Mouse (Mus musculus) testis, adult 2 months (tissue): ENCODE data around the gene 6430550D23Rik. TPM values are rescaled to one million over a fixed set of nuclear protein-coding genes. Genes with fewer than 3 reads are reported as not detected.
"Not testable (repeated sequence)": the region's sequence is repeated elsewhere in the genome, so short reads cannot be mapped to it uniquely, and the experiment has no call there.

ENCODE experiments used
- H3K27ac ChIP-seq: fragments of 200-500 bp; 2 replicates; pipeline ENCODE4 v1.5.1; 2012; ENCODE audit warnings: low read depth, low read length; ENCODE audit not compliant: control insufficient read depth, insufficient read depth
- H3K27me3 ChIP-seq: fragments of 200-500 bp; 2 replicates; pipeline ENCODE4 v1.6.1; 2012; ENCODE audit warnings: mild to moderate bottlenecking, low read length, moderate library complexity; ENCODE audit not compliant: control insufficient read depth, insufficient read depth
- H3K36me3 ChIP-seq: fragments of 200-500 bp; 2 replicates; pipeline ENCODE4 v1.6.1; 2012; ENCODE audit warnings: mild to moderate bottlenecking, low read length; ENCODE audit not compliant: control insufficient read depth, insufficient read depth
- H3K4me1 ChIP-seq: fragments of 200-500 bp; 2 replicates; pipeline ENCODE4 v1.6.1; 2012; ENCODE audit warnings: low read length; ENCODE audit not compliant: control insufficient read depth, insufficient read depth
- H3K4me3 ChIP-seq: fragments of 200-500 bp; 2 replicates; pipeline ENCODE4 v1.5.1; 2012; ENCODE audit warnings: low read depth, mild to moderate bottlenecking, low read length, moderate library complexity, mixed read lengths; ENCODE audit not compliant: control insufficient read depth
- CTCF ChIP-seq: fragments of 200-500 bp; IDR thresholded peaks from 2 replicates; pipeline ENCODE4 v1.5.1; 2012; ENCODE audit warnings: low read depth, mild to moderate bottlenecking, inconsistent platforms, low read length, moderate library complexity; ENCODE audit not compliant: control insufficient read depth, insufficient read depth, insufficient replicate concordance
- POLR2A ChIP-seq: fragments of 200-500 bp; IDR thresholded peaks from 2 replicates; pipeline ENCODE4 v1.6.1; 2012; ENCODE audit warnings: low read depth, mild to moderate bottlenecking, inconsistent platforms, low read length, moderate library complexity; ENCODE audit not compliant: control insufficient read depth
- polyA plus RNA-seq: library from polyadenylated mRNA; depleted of rRNA; stranded (reverse); fragments of >200 nt; gene quantifications from 2 replicates; pipeline ENCODE4 v1.2.3, GENCODE M21; 2012; rRNA removed

Gene 6430550D23Rik
- polyA plus RNA-seq, 1 experiment = 24.6 TPM

- TF ChIP-seq CTCF = no peak
- TF ChIP-seq POLR2A = no peak
- Histone ChIP-seq H3K36me3 (no peaks in the 10 kb centered on the region), H3K4me3 (peak overlapping the region; percentile 40), H3K27me3 (no peaks in the 10 kb centered on the region), H3K4me1 (peaks cover 15% of the 10 kb centered on the region), H3K27ac (no peak overlapping the region)
These were observed 65.9 kb downstream of the 6430550D23Rik start for GRCm38 (mm10) chr2:155941697-155942442.

- Histone ChIP-seq H3K27ac (no peak within 1 kb of the TSS), H3K4me3 (no peak within 1 kb of the TSS; the same call in none of the 2 replicates), H3K4me1 (peaks cover 15% of the 10 kb centered on the region), H3K36me3 (no peaks in the 10 kb centered on the region), H3K27me3 (no peaks in the 10 kb centered on the region)
- no peak for TF ChIP-seq CTCF
- TF ChIP-seq POLR2A = no peak
These were observed 67.1 kb downstream of the 6430550D23Rik start, which contains the start of gene Gm15557 for GRCm38 (mm10) chr2:155940681-155941080. Gene Gm15557 (plus strand): TSS chr2:155940728.

- H3K4me3 ChIP-seq = no peak overlapping the region
- H3K36me3 ChIP-seq = no peaks in the 10 kb centered on the region
- H3K27me3 ChIP-seq = no peaks in the 10 kb centered on the region
- peaks cover 15% of the 10 kb centered on the region for H3K4me1 ChIP-seq
- TF ChIP-seq CTCF (no peak), POLR2A (no peak)
- H3K27ac ChIP-seq = no peak overlapping the region
These were observed 67.8 kb downstream of the 6430550D23Rik start for GRCm38 (mm10) chr2:155939897-155940529.

GRCm38 (mm10) chr2:155929531-155930442 lies 78.0 kb downstream of the 6430550D23Rik start, which contains the start of gene Uqcc1:
Gene Uqcc1 (minus strand): TSS chr2:155930310.
- TF ChIP-seq CTCF (no peak), POLR2A (peak; percentile 98)
- Histone ChIP-seq H3K4me1 (no peaks in the 10 kb centered on the region; the same call in 1 of the 2 replicates), H3K36me3 (no peaks in the 10 kb centered on the region), H3K27ac (peak within 1 kb of the TSS; percentile 98), H3K4me3 (peak within 1 kb of the TSS; percentile 96), H3K27me3 (no peaks in the 10 kb centered on the region)

GRCm38 (mm10) chr2:155928711-155929345 lies 78.9 kb downstream of the 6430550D23Rik start:
- TF ChIP-seq CTCF = no peak
- no peak for TF ChIP-seq POLR2A
- Histone ChIP-seq H3K36me3 (no peaks in the 10 kb centered on the region), H3K4me3 (peak overlapping the region; percentile 96), H3K27ac (no peak overlapping the region), H3K4me1 (no peaks in the 10 kb centered on the region; the same call in 1 of the 2 replicates), H3K27me3 (no peaks in the 10 kb centered on the region)

GRCm38 (mm10) chr2:155925213-155925612 lies 82.6 kb downstream of the 6430550D23Rik start:
- not testable (repeated sequence) for H3K36me3 ChIP-seq, H3K27ac ChIP-seq, H3K4me3 ChIP-seq, H3K4me1 ChIP-seq, H3K27me3 ChIP-seq

Other genes starting within 250 kb of the 6430550D23Rik start
- gene Mmp24, start 232.6 kb downstream of the 6430550D23Rik start, polyA plus RNA-seq = 1.6 and 2.1 TPM in 2 replicates
- 24.4 and 29.9 TPM in 2 replicates for gene BC029722, start 188.6 kb downstream of the 6430550D23Rik start, polyA plus RNA-seq
- gene Eif6, start 181.1 kb downstream of the 6430550D23Rik start, polyA plus RNA-seq = 41.2 and 44.7 TPM in 2 replicates
- gene Fam83c, start 173.1 kb downstream of the 6430550D23Rik start, polyA plus RNA-seq = not detected in 2 replicates
- gene Uqcc1, start 77.7 kb downstream of the 6430550D23Rik start, polyA plus RNA-seq = 48.6 and 52.9 TPM in 2 replicates
- gene Gm15557, start 67.2 kb downstream of the 6430550D23Rik start, polyA plus RNA-seq = 0.17 and 0.19 TPM in 2 replicates
- gene Gdf5, start 62.6 kb downstream of the 6430550D23Rik start, polyA plus RNA-seq = 0.17 and 0.46 TPM in 2 replicates
- 5.8 and 6.4 TPM in 2 replicates for gene Cep250, start 51.5 kb downstream of the 6430550D23Rik start, polyA plus RNA-seq
- gene Ergic3, start 68 bp upstream of the 6430550D23Rik start, polyA plus RNA-seq = 400 and 412 TPM in 2 replicates
- 2.7 TPM in 2 replicates for gene Fer1l4, start 45.0 kb upstream of the 6430550D23Rik start, polyA plus RNA-seq
- gene Spag4, start 57.2 kb upstream of the 6430550D23Rik start, polyA plus RNA-seq = 844 and 859 TPM in 2 replicates
- gene Cpne1, start 104.0 kb upstream of the 6430550D23Rik start, polyA plus RNA-seq = 16.1 and 22.1 TPM in 2 replicates
- gene Rbm12, start 104.0 kb upstream of the 6430550D23Rik start, polyA plus RNA-seq = 8.9 and 12.1 TPM in 2 replicates
- 3.8 and 6.9 TPM in 2 replicates for gene Gm28036, start 119.1 kb upstream of the 6430550D23Rik start, polyA plus RNA-seq
- gene Romo1, start 136.1 kb upstream of the 6430550D23Rik start, polyA plus RNA-seq = 79.6 and 105 TPM in 2 replicates
- 42.0 and 42.8 TPM in 2 replicates for gene Nfs1, start 136.2 kb upstream of the 6430550D23Rik start, polyA plus RNA-seq
- 19.3 and 27.9 TPM in 2 replicates for gene Rbm39, start 172.3 kb upstream of the 6430550D23Rik start, polyA plus RNA-seq
- 11.2 and 12.0 TPM in 2 replicates for gene Phf20, start 188.5 kb upstream of the 6430550D23Rik start, polyA plus RNA-seq